Mouse (Mus musculus) small intestine, adult 2 months (tissue): ENCODE data around the gene Ceacam9.

Experiments used
- CTCF ChIP-seq: fragments of 200-500 bp; IDR thresholded peaks from 2 replicates; pipeline ENCODE4 v1.5.1; 2012; ENCODE audit warnings: low read depth, mild to moderate bottlenecking, control low read depth, inconsistent platforms, low read length, moderate library complexity, mixed read lengths; ENCODE audit not compliant: insufficient replicate concordance, insufficient read length; ENCODE audit errors: extremely low read depth
- POLR2A ChIP-seq: fragments of 200-500 bp; IDR thresholded peaks from 2 replicates; pipeline ENCODE4 v1.6.1; 2012; ENCODE audit warnings: low read depth, mild to moderate bottlenecking, control low read depth, inconsistent platforms, low read length, moderate library complexity

GRCm38 (mm10) chr7:16721629-16722028 lies at the start of gene Ceacam9:
- TF ChIP-seq CTCF (no peak), POLR2A (no peak)
